ENCODE assay signal across 19 mouse cellular contexts in the genomic region with DNA sequence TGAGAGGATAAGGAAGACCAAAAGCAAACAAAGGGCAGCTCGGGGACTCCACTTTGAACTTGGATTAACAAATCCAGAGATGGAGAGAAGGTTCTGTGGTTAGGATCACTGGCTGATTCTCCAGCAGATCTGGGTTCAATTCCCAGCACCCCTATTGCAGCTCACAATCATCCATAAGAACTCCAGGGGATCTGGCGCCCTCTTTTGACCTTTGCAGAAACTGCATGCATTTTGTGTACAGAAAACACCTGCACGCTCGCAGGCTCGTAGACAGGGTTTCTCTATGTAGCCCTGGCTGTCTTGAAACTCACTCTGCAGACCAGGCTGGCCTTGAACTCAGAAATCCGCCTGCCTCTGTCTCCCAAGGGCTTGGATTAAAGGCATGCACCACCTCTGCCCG.
A peak's percentile ranks its signal among the peaks of the same experiment; 100 is the strongest.
DNase-seq lines count a peak whose midpoint lies in the region; ATAC-seq and TF ChIP-seq lines count a peak whose summit lies in the region.
"Had no signal": no experiment of that assay in that cellular context is flagged by ENCODE, and none has a peak within 500 bp of the region (broad histone marks: within the 10 kb centered on the region; RNA-seq: fewer than 3 reads in every experiment).

No protein-coding gene starts in this region.

- H3K27me3 ChIP-seq in heart, adult 2 months (ENCODE audit: control insufficient read depth, insufficient read depth, low read length): no peaks in the 10 kb centered on the region
- H3K27me3 ChIP-seq in heart, embryonic 11.5 days (ENCODE audit: control insufficient read depth, insufficient read depth, low read length): no peaks in the 10 kb centered on the region
- no peaks in the 10 kb centered on the region for H3K27me3 ChIP-seq in midbrain, postnatal 0 days (ENCODE audit: insufficient read depth, low read length)
- no peaks in the 10 kb centered on the region for H3K27me3 ChIP-seq in midbrain, embryonic 10.5 days (ENCODE audit: low read depth, poor library complexity, severe bottlenecking)
- H3K27me3 ChIP-seq in MEL (ENCODE audit: control insufficient read depth in 1 of 2, insufficient read depth in 2 of 2, low read length in 2 of 2): no peaks in the 10 kb centered on the region
- H3K27me3 ChIP-seq in small intestine, adult 2 months (ENCODE audit: control insufficient read depth, insufficient read depth, low read length): no peaks in the 10 kb centered on the region
- H3K27me3 ChIP-seq: forebrain, embryonic 13.5 days; heart, embryonic 13.5 days; stomach, embryonic 15.5 days had no signal

- H3K36me3 ChIP-seq in heart, adult 2 months (ENCODE audit: control insufficient read depth, insufficient read depth, low read length): no peaks in the 10 kb centered on the region
- 0 out of 2 replicates have a peak, but pooled peaks cover 4% of the 10 kb centered on the region for H3K36me3 ChIP-seq in heart, embryonic 11.5 days (ENCODE audit: control insufficient read depth, insufficient read depth, low read length)
- peaks cover 7% of the 10 kb centered on the region; the same call in 1 of the 2 replicates for H3K36me3 ChIP-seq in midbrain, postnatal 0 days (ENCODE audit: insufficient read depth, low read length)
- H3K36me3 ChIP-seq in midbrain, embryonic 10.5 days: peaks cover 38% of the 10 kb centered on the region
- H3K36me3 ChIP-seq in MEL (ENCODE audit: control insufficient read depth in 1 of 2, insufficient read depth in 2 of 2, low read length in 2 of 2): no peaks in the 10 kb centered on the region; a peak in 1 of 4 replicates
- no peaks in the 10 kb centered on the region for H3K36me3 ChIP-seq in small intestine, adult 2 months (ENCODE audit: control insufficient read depth, insufficient read depth, low read length)

- no peak overlapping the region for H3K4me2 ChIP-seq in heart, embryonic 11.5 days
- no peak overlapping the region for H3K4me2 ChIP-seq in midbrain, postnatal 0 days (ENCODE audit: low read depth, low read length, poor library complexity, severe bottlenecking)
- H3K4me2 ChIP-seq: forebrain, embryonic 13.5 days; heart, embryonic 13.5 days; midbrain, embryonic 11.5 days; stomach, embryonic 15.5 days had no signal

- no peak for TF ChIP-seq EP300 in heart, adult 2 months (IDR thresholded peaks at IDR 0.05; ENCODE audit: insufficient read depth, low read depth, low read length)
- TF ChIP-seq EP300 in MEL (IDR thresholded peaks at IDR 0.05; ENCODE audit: low read depth in 1 of 2, low read length in 2 of 2): no peak

- WGBS in heart, adult 2 months: 91% methylated on average over 7 of the region's 7 CpGs
- 79% methylated on average over 7 of the region's 7 CpGs for WGBS in heart, embryonic 11.5 days (ENCODE audit: insufficient replicate concordance)
- WGBS in midbrain, postnatal 0 days: 83% methylated on average over 7 of the region's 7 CpGs
- 87% methylated on average over 7 of the region's 7 CpGs for WGBS in midbrain, embryonic 10.5 days
- WGBS in small intestine, adult 2 months: 90% methylated on average over 7 of the region's 7 CpGs

- H3K9me3 ChIP-seq in heart, embryonic 11.5 days (replicated peaks; ENCODE audit: control insufficient read depth, low read length): peaks cover 2% of the 10 kb centered on the region; the same call in 1 of the 2 replicates
- no peaks in the 10 kb centered on the region for H3K9me3 ChIP-seq in midbrain, postnatal 0 days (ENCODE audit: low read length)
- no peaks in the 10 kb centered on the region for H3K9me3 ChIP-seq in midbrain, embryonic 10.5 days (replicated peaks)
- H3K9me3 ChIP-seq in MEL (replicated peaks; ENCODE audit: insufficient read depth, low read length): no peaks in the 10 kb centered on the region
- H3K9me3 ChIP-seq: forebrain, embryonic 13.5 days; heart, embryonic 13.5 days; hindbrain, embryonic 10.5 days; stomach, embryonic 15.5 days had no signal

- no peak for ATAC-seq in heart, embryonic 11.5 days (replicated peaks; ENCODE audit: insufficient number of reproducible peaks, low FRiP score, low TSS enrichment)
- ATAC-seq in midbrain, postnatal 0 days (ENCODE audit: low FRiP score): no peak
- ATAC-seq: activated CD4-positive, CD25-positive, alpha-beta regulatory T cell, adult 4 months; forebrain, embryonic 13.5 days had no signal

- no peak overlapping the region for H3K4me3 ChIP-seq in heart, adult 2 months
- no peak overlapping the region for H3K4me3 ChIP-seq in heart, embryonic 11.5 days (ENCODE audit: low read depth, low read length)
- H3K4me3 ChIP-seq in midbrain, postnatal 0 days (ENCODE audit: low read depth, low read length): no peak overlapping the region
- no peak overlapping the region for H3K4me3 ChIP-seq in midbrain, embryonic 10.5 days
- H3K4me3 ChIP-seq in MEL (ENCODE audit: control insufficient read depth in 1 of 2, insufficient read depth in 1 of 2, low read depth in 2 of 2, low read length in 2 of 2): no peak overlapping the region
- H3K4me3 ChIP-seq in small intestine, adult 2 months (ENCODE audit: low read depth, low read length): no peak overlapping the region
- H3K4me3 ChIP-seq: forebrain, embryonic 13.5 days; heart, embryonic 13.5 days; hindbrain, embryonic 10.5 days; stomach, embryonic 15.5 days had no signal

- H3K27ac ChIP-seq in heart, adult 2 months: peak overlapping the region; percentile 89
- H3K27ac ChIP-seq in heart, embryonic 11.5 days (ENCODE audit: low read depth, low read length): no peak overlapping the region
- H3K27ac ChIP-seq in midbrain, postnatal 0 days (ENCODE audit: low read depth, low read length): no peak overlapping the region
- no peak overlapping the region for H3K27ac ChIP-seq in midbrain, embryonic 10.5 days (replicated peaks)
- H3K27ac ChIP-seq in MEL (ENCODE audit: control insufficient read depth, low read depth, low read length): no peak overlapping the region
- no peak overlapping the region for H3K27ac ChIP-seq in small intestine, adult 2 months (ENCODE audit: insufficient read depth, low read depth, low read length)
- H3K27ac ChIP-seq: forebrain, embryonic 13.5 days; heart, embryonic 13.5 days; hindbrain, embryonic 10.5 days; stomach, embryonic 15.5 days had no signal

- H3K4me1 ChIP-seq in heart, adult 2 months (ENCODE audit: control insufficient read depth, insufficient read depth, low read length): peaks cover 5% of the 10 kb centered on the region
- H3K4me1 ChIP-seq in heart, embryonic 11.5 days (ENCODE audit: control insufficient read depth, insufficient read depth, low read length): no peaks in the 10 kb centered on the region
- H3K4me1 ChIP-seq in midbrain, postnatal 0 days (ENCODE audit: insufficient read depth, low read length): no peaks in the 10 kb centered on the region
- H3K4me1 ChIP-seq in midbrain, embryonic 10.5 days: no peaks in the 10 kb centered on the region
- no peaks in the 10 kb centered on the region for H3K4me1 ChIP-seq in MEL (ENCODE audit: control insufficient read depth in 1 of 2, insufficient read depth in 2 of 2, low read length in 2 of 2)
- H3K4me1 ChIP-seq in small intestine, adult 2 months (ENCODE audit: control insufficient read depth, insufficient read depth, insufficient read length, low read length): no peaks in the 10 kb centered on the region
- H3K4me1 ChIP-seq: hindbrain, embryonic 10.5 days; stomach, embryonic 15.5 days had no signal

- H3K9ac ChIP-seq in heart, adult 2 months (ENCODE audit: low read depth, low read length): no peak overlapping the region
- H3K9ac ChIP-seq in heart, embryonic 11.5 days (ENCODE audit: low read depth, low read length): no peak overlapping the region
- no peak overlapping the region for H3K9ac ChIP-seq in midbrain, postnatal 0 days (replicated peaks; ENCODE audit: low read length, poor library complexity, severe bottlenecking)
- no peak overlapping the region for H3K9ac ChIP-seq in MEL (ENCODE audit: control insufficient read depth, low read depth, low read length, poor library complexity, severe bottlenecking)
- H3K9ac ChIP-seq: forebrain, embryonic 13.5 days; heart, embryonic 13.5 days; stomach, embryonic 15.5 days had no signal

- intact Hi-C loops in heart, adult 2 months (cut with DNase I): no loop called here

- no peak for TF ChIP-seq POLR2A in heart, adult 2 months (IDR thresholded peaks at IDR 0.05; ENCODE audit: insufficient read depth, low read depth, low read length)
- no peak for TF ChIP-seq POLR2A in MEL (IDR thresholded peaks at IDR 0.05; ENCODE audit: control insufficient read depth in 1 of 2, insufficient read depth in 1 of 2, low read depth in 1 of 2, low read length in 2 of 2, poor library complexity in 1 of 2)
- TF ChIP-seq POLR2A in small intestine, adult 2 months (IDR thresholded peaks at IDR 0.05; ENCODE audit: low read depth, low read length): no peak

- TF ChIP-seq RAD21 in MEL (IDR thresholded peaks at IDR 0.05; ENCODE audit: low read depth, low read length): peak; percentile 32

- peak; percentile 51 for TF ChIP-seq CTCF in heart, adult 2 months (IDR thresholded peaks at IDR 0.05)
- 0 out of 2 replicates have a peak, but pooled peaks have one; percentile 11 for TF ChIP-seq CTCF in midbrain, postnatal 0 days (IDR thresholded peaks at IDR 0.05)
- peak; percentile 54 to 73 (median 63) for TF ChIP-seq CTCF in MEL (IDR thresholded peaks at IDR 0.05 in 2 of 3, conservative IDR thresholded peaks at IDR 0.05 in 1 of 3; ENCODE audit: control insufficient read depth in 1 of 3, insufficient read depth in 1 of 3, low read depth in 2 of 3, low read length in 3 of 3, poor library complexity in 1 of 3, severe bottlenecking in 1 of 3)
- peak; percentile 20; the same call in 1 of the 2 replicates for TF ChIP-seq CTCF in small intestine, adult 2 months (IDR thresholded peaks at IDR 0.05; ENCODE audit: extremely low read depth, insufficient read length, insufficient replicate concordance, low read depth, low read length)

- H3K79me2 ChIP-seq in heart, adult 2 months (replicated peaks; ENCODE audit: control insufficient read depth, insufficient read depth, low read length): peaks cover 2% of the 10 kb centered on the region; the same call in 1 of the 2 replicates
- H3K79me2 ChIP-seq in MEL (ENCODE audit: control insufficient read depth, insufficient read depth, low read length, poor library complexity): no peaks in the 10 kb centered on the region

- no peak for DNase-seq in heart, adult 2 months
- no peak for DNase-seq in midbrain, postnatal 0 days (ENCODE audit: low spot score)
- DNase-seq in midbrain, embryonic 10.5 days (ENCODE audit: low spot score): no peak
- DNase-seq in MEL (ENCODE audit: low read depth, low spot score): peak; percentile 64
- DNase-seq in adrenal gland, postnatal 36 days: no peak
- DNase-seq in yolk sac, embryonic 10.5 days (ENCODE audit: low spot score): no peak
- DNase-seq: cerebellum, adult 11-12 months; kidney, adult 11 months; kidney, postnatal 4 days; lung, postnatal 10 days; right cerebral cortex, postnatal 25 days had no signal

TF ChIP-seq in MEL, 35 proteins besides CTCF, POLR2A, EP300 and RAD21:
- TF ChIP-seq ZKSCAN1 (IDR thresholded peaks at IDR 0.05; ENCODE audit: low read depth, low read length) (no peak), SMC3 (IDR thresholded peaks at IDR 0.05; ENCODE audit: low read depth, low read length) (peak; percentile 28)

Comparison
In these comparisons a context has a peak if more than half of its experiments do, and no peak if none do; other contexts are left out.
1. CTCF ChIP-seq: peak in every context shown above with its lines; median percentile 63 in MEL; 51 in heart, adult 2 months; 20 in small intestine, adult 2 months; 11 in midbrain, postnatal 0 days.